Mouse (Mus musculus) MEL (cell line): ENCODE data around the gene Mettl7b. TPM values are rescaled to one million over a fixed set of nuclear protein-coding genes. Genes with fewer than 3 reads are reported as not detected.

Experiments
- DNase-seq: peaks from one replicate; pipeline ENCODE4 v3.0.0; 2011; ENCODE audit warnings: low read depth, low spot score
- H3K27ac ChIP-seq: 2 replicates; pipeline ENCODE4 v1.5.1; 2012; ENCODE audit warnings: low read depth, mild to moderate bottlenecking, control low read depth, low read length, moderate library complexity; ENCODE audit not compliant: control insufficient read depth
- H3K27me3 ChIP-seq, 2 experiments: fragments of 150-350 bp in 1 of 2; sonication (generic) in 1 of 2; 2 replicates each; pipeline ENCODE4 v1.6.1; 2012; ENCODE audit warnings: low read length in 2 of 2, mild to moderate bottlenecking in 2 of 2, improper control_type of control experiment in 1 of 2, moderate library complexity in 1 of 2; ENCODE audit not compliant: insufficient read depth in 2 of 2, control insufficient read depth in 1 of 2
- H3K36me3 ChIP-seq, 2 experiments: 2 replicates each; pipeline ENCODE4 v1.6.1; 2012 to 2014; ENCODE audit warnings: low read length in 2 of 2, improper control_type of control experiment in 1 of 2, inconsistent platforms in 1 of 2, mild to moderate bottlenecking in 1 of 2; ENCODE audit not compliant: insufficient read depth in 2 of 2, control insufficient read depth in 1 of 2
- H3K4me1 ChIP-seq, 2 experiments: fragments of 150-350 bp in 1 of 2; sonication (generic) in 1 of 2; 2 replicates each; pipeline ENCODE4 v1.6.1; 2012; ENCODE audit warnings: low read length in 2 of 2, improper control_type of control experiment in 1 of 2, mild to moderate bottlenecking in 1 of 2; ENCODE audit not compliant: insufficient read depth in 2 of 2, control insufficient read depth in 1 of 2
- H3K4me3 ChIP-seq, 2 experiments: fragments of 150-350 bp in 1 of 2; sonication (generic) in 1 of 2; 2 replicates each; pipeline ENCODE4 v1.5.1; 2012; ENCODE audit warnings: low read depth in 2 of 2, low read length in 2 of 2, mild to moderate bottlenecking in 2 of 2, moderate library complexity in 2 of 2, control low read depth in 1 of 2, improper control_type of control experiment in 1 of 2; ENCODE audit not compliant: control insufficient read depth in 1 of 2, insufficient read depth in 1 of 2
- H3K79me2 ChIP-seq: 2 replicates; pipeline ENCODE4 v1.6.1; 2012; ENCODE audit warnings: mild to moderate bottlenecking, low read length, moderate library complexity; ENCODE audit not compliant: control insufficient read depth, poor library complexity, insufficient read depth
- H3K9ac ChIP-seq: 2 replicates; pipeline ENCODE4 v1.6.1; 2012; ENCODE audit warnings: low read depth, mild to moderate bottlenecking, control low read depth, low read length, moderate library complexity; ENCODE audit not compliant: control insufficient read depth, poor library complexity, severe bottlenecking
- H3K9me3 ChIP-seq: fragments of 150-350 bp; sonication (generic); replicated peaks from 2 replicates; pipeline ENCODE4 v1.6.1; 2012; ENCODE audit warnings: mild to moderate bottlenecking, low read length, improper control_type of control experiment, moderate library complexity; ENCODE audit not compliant: insufficient read depth
- CHD2 ChIP-seq: IDR thresholded peaks from 2 replicates; pipeline ENCODE4 v1.6.1; 2011; ENCODE audit warnings: low read length, improper control_type of control experiment
- CTCF ChIP-seq, 3 experiments: IDR thresholded peaks in 2 of 3; conservative IDR thresholded peaks in 1 of 3; 2 replicates each; pipeline ENCODE4 v1.5.1; 2011 to 2012; ENCODE audit warnings: low read length in 3 of 3, low read depth in 2 of 3, mild to moderate bottlenecking in 2 of 3, improper control_type of control experiment in 1 of 3, inconsistent platforms in 1 of 3, mixed read lengths in 1 of 3, moderate library complexity in 1 of 3; ENCODE audit not compliant: control insufficient read depth in 1 of 3, insufficient read depth in 1 of 3, poor library complexity in 1 of 3, severe bottlenecking in 1 of 3
- ETS1 ChIP-seq: IDR thresholded peaks from 2 replicates; pipeline ENCODE4 v1.6.1; 2012; ENCODE audit warnings: low read depth, mild to moderate bottlenecking, inconsistent platforms, low read length, improper control_type of control experiment, moderate library complexity
- HCFC1 ChIP-seq: IDR thresholded peaks from 2 replicates; pipeline ENCODE4 v1.6.1; 2012; ENCODE audit warnings: low read depth, mild to moderate bottlenecking, inconsistent platforms, low read length, improper control_type of control experiment, moderate library complexity
- MAFK ChIP-seq: IDR thresholded peaks from 2 replicates; pipeline ENCODE4 v1.6.1; 2011; ENCODE audit warnings: low read depth, mild to moderate bottlenecking, low read length, improper control_type of control experiment, borderline replicate concordance
- MAZ ChIP-seq: IDR thresholded peaks from 2 replicates; pipeline ENCODE4 v1.6.1; 2012; ENCODE audit warnings: low read depth, mild to moderate bottlenecking, inconsistent platforms, low read length, improper control_type of control experiment
- MEF2A ChIP-seq: IDR thresholded peaks from 2 replicates; pipeline ENCODE4 v1.6.1; 2014; ENCODE audit warnings: low read depth, mild to moderate bottlenecking, inconsistent platforms, low read length, improper control_type of control experiment; ENCODE audit not compliant: poor library complexity, insufficient replicate concordance, severe bottlenecking; ENCODE audit errors: extremely low read depth
- MXI1 ChIP-seq: IDR thresholded peaks from 2 replicates; pipeline ENCODE4 v1.6.1; 2011; ENCODE audit warnings: mild to moderate bottlenecking, low read depth, low read length, improper control_type of control experiment
- NELFE ChIP-seq: IDR thresholded peaks from 2 replicates; pipeline ENCODE4 v1.6.1; 2011; ENCODE audit warnings: low read depth, low read length, improper control_type of control experiment
- NRF1 ChIP-seq: IDR thresholded peaks from 2 replicates; pipeline ENCODE4 v1.6.1; 2014; ENCODE audit warnings: low read depth, mild to moderate bottlenecking, inconsistent platforms, low read length, improper control_type of control experiment, moderate library complexity; ENCODE audit not compliant: poor library complexity, insufficient read depth, severe bottlenecking
- POLR2A ChIP-seq, 2 experiments: IDR thresholded peaks; 2 replicates each; pipeline ENCODE4 v1.6.1; 2011 to 2012; ENCODE audit warnings: low read length in 2 of 2, mild to moderate bottlenecking in 2 of 2, control low read depth in 1 of 2, improper control_type of control experiment in 1 of 2, low read depth in 1 of 2, moderate library complexity in 1 of 2; ENCODE audit not compliant: control insufficient read depth in 1 of 2, insufficient read depth in 1 of 2, poor library complexity in 1 of 2
- POLR2AphosphoS2 ChIP-seq: IDR thresholded peaks from 2 replicates; pipeline ENCODE4 v1.6.1; 2011; ENCODE audit warnings: low read length, improper control_type of control experiment
- POLR2AphosphoS5 ChIP-seq: IDR thresholded peaks from 2 replicates; pipeline ENCODE4 v1.6.1; 2012; ENCODE audit warnings: low read depth, borderline replicate concordance, mild to moderate bottlenecking, inconsistent platforms, low read length, moderate library complexity, mixed read lengths
- RAD21 ChIP-seq: IDR thresholded peaks from 2 replicates; pipeline ENCODE4 v1.6.1; 2011; ENCODE audit warnings: mild to moderate bottlenecking, low read depth, low read length, improper control_type of control experiment
- RCOR1 ChIP-seq: IDR thresholded peaks from 2 replicates; pipeline ENCODE4 v1.6.1; 2012; ENCODE audit warnings: low read depth, mild to moderate bottlenecking, inconsistent platforms, low read length, improper control_type of control experiment
- SIN3A ChIP-seq: IDR thresholded peaks from 2 replicates; pipeline ENCODE4 v1.6.1; 2012; ENCODE audit warnings: low read length, improper control_type of control experiment, inconsistent platforms
- TAL1 ChIP-seq: IDR thresholded peaks from 2 replicates; pipeline ENCODE4 v1.6.1; 2012; ENCODE audit warnings: mild to moderate bottlenecking, inconsistent platforms, low read length, moderate library complexity, mixed read lengths
- TBP ChIP-seq: IDR thresholded peaks from 2 replicates; pipeline ENCODE4 v1.8.0; 2011; ENCODE audit warnings: low read depth, low read length, improper control_type of control experiment
- TCF12 ChIP-seq: IDR thresholded peaks from 2 replicates; pipeline ENCODE4 v1.6.1; 2014; ENCODE audit warnings: low read depth, mild to moderate bottlenecking, inconsistent platforms, low read length, improper control_type of control experiment, moderate library complexity
- UBTF ChIP-seq: IDR thresholded peaks from 2 replicates; pipeline ENCODE4 v1.6.1; 2012; ENCODE audit warnings: low read depth, mild to moderate bottlenecking, inconsistent platforms, low read length, improper control_type of control experiment, moderate library complexity, borderline replicate concordance; ENCODE audit not compliant: insufficient read depth
- USF2 ChIP-seq, 2 experiments: IDR thresholded peaks; 2 replicates each; pipeline ENCODE4 v1.6.1; 2011 to 2012; ENCODE audit warnings: improper control_type of control experiment in 2 of 2, low read length in 2 of 2, borderline replicate concordance in 1 of 2, inconsistent platforms in 1 of 2, low read depth in 1 of 2, mild to moderate bottlenecking in 1 of 2; ENCODE audit not compliant: insufficient read depth in 1 of 2
- ZKSCAN1 ChIP-seq: IDR thresholded peaks from 2 replicates; pipeline ENCODE4 v1.6.1; 2012; ENCODE audit warnings: low read depth, mild to moderate bottlenecking, inconsistent platforms, low read length, improper control_type of control experiment, moderate library complexity
- polyA plus RNA-seq, 2 experiments: library from polyadenylated mRNA; stranded (reverse) in 1 of 2; unstranded in 1 of 2; fragments of >175 nt in 1 of 2; fragments of >200 nt in 1 of 2; gene quantifications; 2 replicates each; pipeline versions ENCODE4 v1.2.1 to v1.2.4; 2012; ENCODE audit warnings: low replicate concordance in 2 of 2, low read depth in 1 of 2; ENCODE audit not compliant: insufficient read length in 2 of 2, insufficient read depth in 1 of 2, missing spikeins in 1 of 2
- total RNA-seq: library from RNA; depleted of rRNA; stranded (reverse); fragments of 300-350 nt; gene quantifications from 2 replicates; pipeline ENCODE4 v1.2.3, GENCODE M21; 2012

Gene Mettl7b
- total and polyA plus RNA-seq, 3 experiments: not detected

DNA sequence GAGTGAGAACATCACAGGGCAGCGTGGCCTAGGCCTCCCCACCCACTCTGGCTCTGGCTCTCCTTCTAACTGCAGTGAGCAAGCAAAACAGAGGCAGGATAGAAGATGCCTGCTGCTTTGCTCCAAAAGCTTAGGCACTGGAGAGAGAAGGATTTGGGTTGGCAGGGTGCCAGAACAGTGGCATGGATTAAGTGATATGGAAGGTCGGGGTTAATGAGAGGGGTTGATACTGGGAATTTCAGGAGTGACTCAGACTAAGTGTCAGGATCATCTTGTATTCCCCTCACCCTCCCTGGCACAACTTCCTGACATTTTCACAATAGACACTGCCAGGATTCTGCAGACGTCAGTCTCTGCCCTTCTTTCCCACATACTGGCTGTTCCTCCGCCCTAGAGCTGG is 32.4 kb downstream of the Mettl7b start:
- Histone ChIP-seq H3K4me1 (peaks cover 0 to 10% of the 10 kb centered on the region in 2 experiments; a peak in 2 of 4 replicates), H3K9me3 (no peaks in the 10 kb centered on the region), H3K27me3 (peaks cover 4 to 8% of the 10 kb centered on the region in 2 experiments), H3K9ac (no peak overlapping the region), H3K36me3 (no peaks in the 10 kb centered on the region), H3K27ac (no peak overlapping the region), H3K4me3 (no peak overlapping the region), H3K79me2 (no peaks in the 10 kb centered on the region)
- no peak for DNase-seq
- TF ChIP-seq CHD2: no peak
- no peak for TF ChIP-seq ETS1
- no peak for TF ChIP-seq ZKSCAN1
- TF ChIP-seq TAL1: no peak
- TF ChIP-seq SIN3A: no peak
- TF ChIP-seq TCF12: no peak
- no peak for TF ChIP-seq POLR2AphosphoS2
- no peak for TF ChIP-seq RCOR1
- TF ChIP-seq MAZ: no peak
- TF ChIP-seq TBP: no peak
- TF ChIP-seq CTCF (IDR thresholded peaks at IDR 0.05 in 2 of 3, conservative IDR thresholded peaks at IDR 0.05 in 1 of 3; ENCODE audit: control insufficient read depth in 1 of 3, insufficient read depth in 1 of 3, low read depth in 2 of 3, low read length in 3 of 3, poor library complexity in 1 of 3, severe bottlenecking in 1 of 3): no peak
- TF ChIP-seq MEF2A: no peak
- no peak for TF ChIP-seq MAFK
- TF ChIP-seq POLR2A (IDR thresholded peaks at IDR 0.05; ENCODE audit: control insufficient read depth in 1 of 2, insufficient read depth in 1 of 2, low read depth in 1 of 2, low read length in 2 of 2, poor library complexity in 1 of 2): no peak
- TF ChIP-seq NELFE: no peak

DNA sequence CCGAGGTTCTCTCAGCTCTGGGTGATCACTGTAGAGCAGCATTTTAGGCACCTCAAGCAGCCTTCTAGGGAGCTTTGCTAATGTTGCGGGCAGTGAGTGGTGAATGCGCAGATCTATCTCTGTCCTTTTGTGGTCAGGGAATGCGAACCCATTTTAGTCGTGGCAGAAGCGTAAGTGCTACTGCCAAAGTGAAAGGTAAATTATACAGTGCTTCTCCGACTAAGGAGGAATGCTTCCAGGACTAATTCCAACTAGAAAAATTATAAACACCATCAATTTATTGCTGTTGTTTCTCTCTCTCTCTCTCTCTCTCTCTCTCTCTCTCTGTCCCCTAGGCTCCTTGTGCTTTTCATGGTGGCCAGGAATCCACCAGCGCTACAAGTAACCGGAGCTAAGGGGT is 36.9 kb downstream of the Mettl7b start, which contains the start of gene Bloc1s1:
TSS of gene Bloc1s1 (minus strand) at position 101 of the 400 bp plus-strand sequence.
- peak within 1 kb of the TSS; percentile 82 for H3K9ac ChIP-seq
- H3K4me3 ChIP-seq: peak within 1 kb of the TSS; percentile 65 to 79
- H3K27ac ChIP-seq: peak within 1 kb of the TSS; percentile 46
- no peak for TF ChIP-seq MAZ
- no peak for TF ChIP-seq NRF1
- TF ChIP-seq USF2 (IDR thresholded peaks at IDR 0.05; ENCODE audit: borderline replicate concordance in 1 of 2, insufficient read depth in 1 of 2, low read depth in 1 of 2, low read length in 2 of 2): no peak
- no peak for TF ChIP-seq UBTF
- no peak for TF ChIP-seq HCFC1
- no peak for TF ChIP-seq NELFE
- no peak for TF ChIP-seq TAL1
- no peak for TF ChIP-seq MXI1
- TF ChIP-seq SIN3A: no peak
- no peak for TF ChIP-seq RAD21
- TF ChIP-seq CTCF (IDR thresholded peaks at IDR 0.05 in 2 of 3, conservative IDR thresholded peaks at IDR 0.05 in 1 of 3; ENCODE audit: control insufficient read depth in 1 of 3, insufficient read depth in 1 of 3, low read depth in 2 of 3, low read length in 3 of 3, poor library complexity in 1 of 3, severe bottlenecking in 1 of 3): no peak
- TF ChIP-seq ZKSCAN1: no peak
- no peak for TF ChIP-seq MEF2A
- no peak for TF ChIP-seq POLR2A (IDR thresholded peaks at IDR 0.05; ENCODE audit: control insufficient read depth in 1 of 2, insufficient read depth in 1 of 2, low read depth in 1 of 2, low read length in 2 of 2, poor library complexity in 1 of 2)
- TF ChIP-seq POLR2AphosphoS5: no peak
- H3K27me3 ChIP-seq: peaks cover 2 to 4% of the 10 kb centered on the region in 2 experiments; a peak in 2 of 4 replicates
- peaks cover 0 to 2% of the 10 kb centered on the region in 2 experiments; a peak in 1 of 4 replicates for H3K36me3 ChIP-seq
- H3K9me3 ChIP-seq: no peaks in the 10 kb centered on the region
- H3K4me1 ChIP-seq: peaks cover 0 to 20% of the 10 kb centered on the region in 2 experiments; a peak in 3 of 4 replicates
- no peak for DNase-seq
- peaks cover 3% of the 10 kb centered on the region; the same call in 1 of the 2 replicates for H3K79me2 ChIP-seq
